Mouse (Mus musculus) E14TG2a.4 (cell line): ENCODE data around the gene Herpud1.
A peak's percentile ranks its signal among the peaks of the same experiment; 100 is the strongest.

Source experiments
- H3K27me3 ChIP-seq: 2 replicates; pipeline ENCODE4 v1.6.1; 2014; ENCODE audit warnings: low read length, control low read depth; ENCODE audit not compliant: insufficient read depth
- H3K36me3 ChIP-seq: 2 replicates; pipeline ENCODE4 v1.6.1; 2014; ENCODE audit warnings: low read length, control low read depth; ENCODE audit not compliant: insufficient read depth
- H3K4me1 ChIP-seq: replicated peaks from 2 replicates; pipeline ENCODE4 v1.6.1; 2014; ENCODE audit warnings: low read depth, low read length, control low read depth
- H3K4me3 ChIP-seq: replicated peaks from 2 replicates; pipeline ENCODE4 v1.5.1; 2014; ENCODE audit warnings: mild to moderate bottlenecking, low read length
- H3K9me3 ChIP-seq: 2 replicates; pipeline ENCODE4 v1.6.1; 2014; ENCODE audit warnings: low read length, control low read depth
- CTCF ChIP-seq: conservative IDR thresholded peaks from 2 replicates; pipeline ENCODE4 v1.5.1; 2014; ENCODE audit warnings: low read length
- NANOG ChIP-seq: IDR thresholded peaks from 2 replicates; pipeline ENCODE4 v1.6.1; 2014; ENCODE audit warnings: borderline replicate concordance, low read length, mixed read lengths
- POU5F1 ChIP-seq: IDR thresholded peaks from 2 replicates; pipeline ENCODE4 v1.6.1; 2014; ENCODE audit warnings: low read length, borderline replicate concordance

Herpud1 gene

GRCm38 (mm10) chr8:94378763-94379415, 7.3 kb upstream of the Herpud1 start:
- H3K4me1 ChIP-seq = no peaks in the 10 kb centered on the region; the same call in 1 of the 2 replicates
- H3K9me3 ChIP-seq = no peaks in the 10 kb centered on the region
- no peaks in the 10 kb centered on the region for H3K36me3 ChIP-seq
- H3K4me3 ChIP-seq = no peak overlapping the region
- peaks cover 15% of the 10 kb centered on the region for H3K27me3 ChIP-seq
- TF ChIP-seq POU5F1 (no peak), CTCF (no peak), NANOG (no peak)

- Histone ChIP-seq H3K4me3 (no peak overlapping the region), H3K36me3 (no peaks in the 10 kb centered on the region), H3K4me1 (no peaks in the 10 kb centered on the region; the same call in 1 of the 2 replicates), H3K9me3 (0 out of 2 replicates have a peak, but pooled peaks cover 4% of the 10 kb centered on the region), H3K27me3 (peaks cover 22% of the 10 kb centered on the region)
- no peak for TF ChIP-seq POU5F1
- no peak for TF ChIP-seq CTCF
- no peak for TF ChIP-seq NANOG
Measured at GRCm38 (mm10) chr8:94379686-94380085, 6.6 kb upstream of the Herpud1 start.

GRCm38 (mm10) chr8:94384166-94384565, 2.1 kb upstream of the Herpud1 start:
- Histone ChIP-seq H3K4me3 (no peak overlapping the region), H3K9me3 (0 out of 2 replicates have a peak, but pooled peaks cover 4% of the 10 kb centered on the region), H3K36me3 (peaks cover under 1% of the 10 kb centered on the region; the same call in 1 of the 2 replicates), H3K27me3 (peaks cover 14% of the 10 kb centered on the region), H3K4me1 (peaks cover 29% of the 10 kb centered on the region)
- no peak for TF ChIP-seq NANOG
- TF ChIP-seq CTCF = no peak
- TF ChIP-seq POU5F1 = no peak

GRCm38 (mm10) chr8:94385506-94386213, 578 bp upstream of the Herpud1 start:
- Histone ChIP-seq H3K36me3 (peaks cover 15% of the 10 kb centered on the region), H3K27me3 (peaks cover 10% of the 10 kb centered on the region)
- no peak for TF ChIP-seq CTCF
- TF ChIP-seq POU5F1 = no peak
- TF ChIP-seq NANOG = no peak

GRCm38 (mm10) chr8:94387027-94387684, 918 bp downstream of the Herpud1 start:
- 0 out of 2 replicates have a peak, but pooled peaks cover 4% of the 10 kb centered on the region for H3K9me3 ChIP-seq
- H3K27me3 ChIP-seq = peaks cover 8% of the 10 kb centered on the region
- peak overlapping the region; percentile 89 for H3K4me3 ChIP-seq
- TF ChIP-seq POU5F1 = no peak
- TF ChIP-seq NANOG = no peak
- no peak for TF ChIP-seq CTCF
- H3K4me1 ChIP-seq = peaks cover 29% of the 10 kb centered on the region
- peaks cover 30% of the 10 kb centered on the region for H3K36me3 ChIP-seq

More at GRCm38 (mm10) chr8:94385506-94386213, 578 bp upstream of the Herpud1 start:
- Histone ChIP-seq H3K4me3 (peak overlapping the region; percentile 89), H3K4me1 (peaks cover 29% of the 10 kb centered on the region), H3K9me3 (0 out of 2 replicates have a peak, but pooled peaks cover 4% of the 10 kb centered on the region)

- H3K9me3 ChIP-seq = 0 out of 2 replicates have a peak, but pooled peaks cover 4% of the 10 kb centered on the region
Measured at GRCm38 (mm10) chr8:94387785-94388184, 1.5 kb downstream of the Herpud1 start.

GRCm38 (mm10) chr8:94389531-94389930, 3.3 kb downstream of the Herpud1 start:
- H3K4me1 ChIP-seq = peaks cover 29% of the 10 kb centered on the region
- H3K4me3 ChIP-seq = no peak overlapping the region
- H3K9me3 ChIP-seq = 0 out of 2 replicates have a peak, but pooled peaks cover under 1% of the 10 kb centered on the region
- TF ChIP-seq POU5F1 (no peak), NANOG (no peak), CTCF (no peak)
- H3K36me3 ChIP-seq = peaks cover 52% of the 10 kb centered on the region
- H3K27me3 ChIP-seq = peaks cover under 1% of the 10 kb centered on the region

More at GRCm38 (mm10) chr8:94387785-94388184, 1.5 kb downstream of the Herpud1 start:
- Histone ChIP-seq H3K27me3 (peaks cover 8% of the 10 kb centered on the region), H3K4me1 (peaks cover 29% of the 10 kb centered on the region), H3K36me3 (peaks cover 36% of the 10 kb centered on the region), H3K4me3 (peak overlapping the region; percentile 89)
- no peak for TF ChIP-seq POU5F1
- TF ChIP-seq CTCF = no peak
- TF ChIP-seq NANOG = no peak

- H3K4me3 ChIP-seq = no peak overlapping the region
- no peak for TF ChIP-seq NANOG
- no peak for TF ChIP-seq CTCF
- no peak for TF ChIP-seq POU5F1
- peaks cover 22% of the 10 kb centered on the region for H3K4me1 ChIP-seq
- H3K36me3 ChIP-seq = peaks cover 61% of the 10 kb centered on the region
- no peaks in the 10 kb centered on the region for H3K27me3 ChIP-seq
- H3K9me3 ChIP-seq = no peaks in the 10 kb centered on the region
Measured at GRCm38 (mm10) chr8:94390429-94390828, 4.2 kb downstream of the Herpud1 start.
